Mouse (Mus musculus) midbrain, postnatal 0 days (tissue): ENCODE data around the gene Mad1l1. TPM values are rescaled to one million over a fixed set of nuclear protein-coding genes. Genes with fewer than 3 reads are reported as not detected.

Experiments used
- ATAC-seq: fragments of 200-750 bp; cut with Nextera tagmentation; 2 replicates; pipeline ENCODE4 v1.8.0; 2017; ENCODE audit warnings: moderate number of reproducible peaks, mild to moderate bottlenecking, moderate TSS enrichment, moderate library complexity; ENCODE audit not compliant: low FRiP score
- DNase-seq: peaks from one replicate; pipeline ENCODE4 v3.0.0-alpha.2; 2015; ENCODE audit warnings: low spot score
- H3K27ac ChIP-seq: fragments of 300-500 bp; sonication (generic); 2 replicates; pipeline ENCODE4 v1.5.1; 2014; ENCODE audit warnings: low read depth, mild to moderate bottlenecking, low read length, mixed read lengths
- H3K27me3 ChIP-seq: fragments of 300-500 bp; sonication (generic); 2 replicates; pipeline ENCODE4 v1.6.1; 2014; ENCODE audit warnings: low read length, control low read depth, mixed read lengths; ENCODE audit not compliant: insufficient read depth
- H3K36me3 ChIP-seq: fragments of 300-500 bp; sonication (generic); 2 replicates; pipeline ENCODE4 v1.6.1; 2014; ENCODE audit warnings: low read length, control low read depth, mixed read lengths; ENCODE audit not compliant: insufficient read depth
- H3K4me1 ChIP-seq: fragments of 300-500 bp; sonication (generic); 2 replicates; pipeline ENCODE4 v1.6.1; 2014; ENCODE audit warnings: mild to moderate bottlenecking, control low read depth, antibody characterized with exemption, low read length, mixed read lengths; ENCODE audit not compliant: insufficient read depth
- H3K4me2 ChIP-seq: fragments of 300-500 bp; sonication (generic); 2 replicates; pipeline ENCODE4 v1.6.1; 2014; ENCODE audit warnings: low read depth, mild to moderate bottlenecking, low read length, mixed read lengths; ENCODE audit not compliant: poor library complexity, severe bottlenecking
- H3K4me3 ChIP-seq: fragments of 300-500 bp; sonication (generic); 2 replicates; pipeline ENCODE4 v1.5.1; 2014; ENCODE audit warnings: low read depth, mild to moderate bottlenecking, low read length, moderate library complexity
- H3K9ac ChIP-seq: fragments of 300-500 bp; sonication (generic); replicated peaks from 2 replicates; pipeline ENCODE4 v1.6.1; 2014; ENCODE audit warnings: mild to moderate bottlenecking, low read length, moderate library complexity, mixed read lengths; ENCODE audit not compliant: poor library complexity, severe bottlenecking
- H3K9me3 ChIP-seq: fragments of 300-500 bp; sonication (generic); 2 replicates; pipeline ENCODE4 v1.6.1; 2016; ENCODE audit warnings: low read length, control low read depth
- CTCF ChIP-seq: IDR thresholded peaks from 2 replicates; pipeline ENCODE4 v1.5.1; 2016; ENCODE audit warnings: antibody characterized with exemption, mild to moderate bottlenecking
- WGBS: fragments of 180-500 bp; shearing (Covaris S2); extraction: QIAGEN DNeasy Blood & Tissue Kit; methylation state at CpG from one replicate; pipeline ENCODE4 v1.1.7; 2014; 5-methylcytosine and 5-hydroxymethylcytosine counted together
- polyA plus RNA-seq: library from polyadenylated mRNA; unstranded; fragments of >200 nt; fragmentation: Nextera tagmentation; extraction: Ambion mirVana; gene quantifications from 2 replicates; pipeline ENCODE4 v1.2.1, GENCODE M21; 2015
- total RNA-seq: library from RNA; depleted of rRNA; stranded (reverse); fragments of >200 nt; gene quantifications from 2 replicates; pipeline ENCODE4 v1.2.3, GENCODE M21; 2014

Mad1l1 gene
- total and polyA plus RNA-seq, 2 experiments from 2014 or later, result 25.9 to 33.5 TPM

- DNase-seq (no peak), ATAC-seq (no peak)
- Histone ChIP-seq H3K4me1 (no peaks in the 10 kb centered on the region), H3K4me2 (no peak overlapping the region), H3K9me3 (no peaks in the 10 kb centered on the region), H3K4me3 (no peak overlapping the region), H3K9ac (no peak overlapping the region), H3K27ac (no peak overlapping the region), H3K36me3 (no peaks in the 10 kb centered on the region), H3K27me3 (no peaks in the 10 kb centered on the region)
- 93% methylated on average over 2 of the region's 2 CpGs for WGBS
- TF ChIP-seq CTCF, result no peak
Observed at GRCm38 (mm10) chr5:140248101-140248500, 73.3 kb downstream of the Mad1l1 start.

- no peak overlapping the region for H3K27ac ChIP-seq
- WGBS, result 95% methylated on average over 3 of the region's 3 CpGs
Observed at GRCm38 (mm10) chr5:140240235-140240634, 81.1 kb downstream of the Mad1l1 start.

GRCm38 (mm10) chr5:140238880-140239279 lies 82.5 kb downstream of the Mad1l1 start:
- Histone ChIP-seq H3K9me3 (no peaks in the 10 kb centered on the region), H3K4me3 (no peak overlapping the region), H3K4me1 (no peaks in the 10 kb centered on the region), H3K4me2 (no peak overlapping the region), H3K36me3 (no peaks in the 10 kb centered on the region), H3K27me3 (no peaks in the 10 kb centered on the region), H3K27ac (no peak overlapping the region), H3K9ac (no peak overlapping the region)
- no peak for TF ChIP-seq CTCF
- 82% methylated on average over 3 of the region's 3 CpGs for WGBS
- ATAC-seq (no peak), DNase-seq (no peak)

More at GRCm38 (mm10) chr5:140240235-140240634, 81.1 kb downstream of the Mad1l1 start:
- TF ChIP-seq CTCF, result no peak
- ATAC-seq (no peak), DNase-seq (no peak)
- no peak overlapping the region for H3K4me2 ChIP-seq
- no peaks in the 10 kb centered on the region for H3K9me3 ChIP-seq
- no peaks in the 10 kb centered on the region for H3K27me3 ChIP-seq
- no peaks in the 10 kb centered on the region for H3K36me3 ChIP-seq
- H3K4me3 ChIP-seq, result no peak overlapping the region
- H3K4me1 ChIP-seq, result no peaks in the 10 kb centered on the region
- no peak overlapping the region for H3K9ac ChIP-seq

- DNase-seq (no peak), ATAC-seq (no peak)
- H3K27ac ChIP-seq, result no peak overlapping the region
- H3K4me1 ChIP-seq, result no peaks in the 10 kb centered on the region
- no peak overlapping the region for H3K9ac ChIP-seq
- no peak for TF ChIP-seq CTCF
- no peaks in the 10 kb centered on the region for H3K27me3 ChIP-seq
- H3K36me3 ChIP-seq, result no peaks in the 10 kb centered on the region
- WGBS, result 94% methylated on average over 6 of the region's 6 CpGs
- H3K4me3 ChIP-seq, result no peak overlapping the region
- no peak overlapping the region for H3K4me2 ChIP-seq
- no peaks in the 10 kb centered on the region for H3K9me3 ChIP-seq
Observed at GRCm38 (mm10) chr5:140230818-140231217, 90.5 kb downstream of the Mad1l1 start.

GRCm38 (mm10) chr5:140228306-140228705 lies 93.0 kb downstream of the Mad1l1 start:
- Histone ChIP-seq H3K4me3 (no peak overlapping the region), H3K4me1 (no peaks in the 10 kb centered on the region), H3K36me3 (no peaks in the 10 kb centered on the region), H3K9me3 (no peaks in the 10 kb centered on the region), H3K27me3 (no peaks in the 10 kb centered on the region), H3K27ac (no peak overlapping the region), H3K9ac (no peak overlapping the region), H3K4me2 (no peak overlapping the region)
- ATAC-seq (no peak), DNase-seq (no peak)
- no peak for TF ChIP-seq CTCF
- 82% methylated on average over 3 of the region's 3 CpGs for whole genome bisulfite sequencing

GRCm38 (mm10) chr5:140226871-140227270 lies 94.5 kb downstream of the Mad1l1 start:
- TF ChIP-seq CTCF, result no peak
- no peaks in the 10 kb centered on the region for H3K36me3 ChIP-seq
- no peak overlapping the region for H3K27ac ChIP-seq
- H3K4me3 ChIP-seq, result no peak overlapping the region
- DNase-seq (no peak), ATAC-seq (no peak)
- no peak overlapping the region for H3K4me2 ChIP-seq
- H3K9ac ChIP-seq, result no peak overlapping the region
- 0 out of 2 replicates have a peak, but pooled peaks cover 3% of the 10 kb centered on the region for H3K4me1 ChIP-seq
- H3K9me3 ChIP-seq, result no peaks in the 10 kb centered on the region
- 81% methylated on average over 3 of the region's 3 CpGs for WGBS
- no peaks in the 10 kb centered on the region for H3K27me3 ChIP-seq
